11 mouse cellular contexts compared by ENCODE assay signal in genomic region chr9:41153050-41153449, GRCm38 (mm10). TPM values are rescaled to one million over a fixed set of nuclear protein-coding genes. Genes with fewer than 3 reads are reported as not detected.
A peak's percentile ranks its signal among the peaks of the same experiment; 100 is the strongest.
DNase-seq lines count a peak whose midpoint lies in the region; ATAC-seq lines count a peak whose summit lies in the region.
"Had no signal": no experiment of that assay in that cellular context is flagged by ENCODE, and none has a peak within 500 bp of the region (broad histone marks: within the 10 kb centered on the region; RNA-seq: fewer than 3 reads in every experiment).

No protein-coding gene starts in this region.

- peak; percentile 5 for DNase-seq in gastrocnemius, postnatal 25 days
- DNase-seq in gastrocnemius, adult 8-10 months (ENCODE audit: low spot score in 2 of 2), result no peak
- DNase-seq in CD4-positive, CD25-positive, alpha-beta regulatory T cell, adult 2 months (ENCODE audit: low read depth, low spot score), result peak; percentile 41
- peak; percentile 32 for DNase-seq in embryonic facial prominence, embryonic 14.5 days (ENCODE audit: low spot score)
- no peak for DNase-seq in liver, embryonic 13.5 days
- DNase-seq in right cerebral cortex, postnatal 4 days, result no peak
- DNase-seq in layer of hippocampus, adult 18-20 months (ENCODE audit: low spot score in 2 of 2), result no peak
- DNase-seq in adrenal gland, postnatal 25 days, result no peak
- DNase-seq: cerebellum, adult 8-10 months; gastrocnemius, postnatal 14 days had no signal

- H3K4me3 ChIP-seq in embryonic facial prominence, embryonic 14.5 days (ENCODE audit: low read depth, low read length), result no peak overlapping the region
- H3K4me3 ChIP-seq in liver, embryonic 13.5 days (replicated peaks), result no peak overlapping the region
- H3K4me3 ChIP-seq: neural tube, embryonic 12.5 days had no signal

- H3K9me3 ChIP-seq in embryonic facial prominence, embryonic 14.5 days (ENCODE audit: control insufficient read depth, low read length), result no peaks in the 10 kb centered on the region
- H3K9me3 ChIP-seq in liver, embryonic 13.5 days (replicated peaks), result no peaks in the 10 kb centered on the region
- H3K9me3 ChIP-seq: neural tube, embryonic 12.5 days had no signal

- no peak for ATAC-seq in embryonic facial prominence, embryonic 14.5 days (ENCODE audit: low read depth)
- no peak for ATAC-seq in liver, embryonic 13.5 days (ENCODE audit: low read depth)

- no peak overlapping the region for H3K4me2 ChIP-seq in embryonic facial prominence, embryonic 14.5 days (ENCODE audit: low read depth, low read length)
- H3K4me2 ChIP-seq in liver, embryonic 13.5 days, result peak overlapping the region; percentile 15; the same call in 1 of the 2 replicates
- H3K4me2 ChIP-seq: neural tube, embryonic 12.5 days had no signal

- H3K27ac ChIP-seq in embryonic facial prominence, embryonic 14.5 days (replicated peaks; ENCODE audit: low read depth, low read length), result no peak overlapping the region
- H3K27ac ChIP-seq in liver, embryonic 13.5 days, result peak overlapping the region; percentile 62
- H3K27ac ChIP-seq: neural tube, embryonic 12.5 days had no signal

- 0 out of 2 replicates have a peak, but pooled peaks cover 4% of the 10 kb centered on the region for H3K27me3 ChIP-seq in embryonic facial prominence, embryonic 14.5 days (replicated peaks; ENCODE audit: control insufficient read depth, insufficient read depth, low read length)
- H3K27me3 ChIP-seq in liver, embryonic 13.5 days, result peaks cover 26% of the 10 kb centered on the region

- peaks cover 14% of the 10 kb centered on the region for H3K4me1 ChIP-seq in embryonic facial prominence, embryonic 14.5 days (ENCODE audit: control insufficient read depth, insufficient read depth, low read length)
- H3K4me1 ChIP-seq in liver, embryonic 13.5 days (replicated peaks), result peaks cover 60% of the 10 kb centered on the region

- H3K36me3 ChIP-seq in embryonic facial prominence, embryonic 14.5 days (ENCODE audit: control insufficient read depth, insufficient read depth, low read length), result no peaks in the 10 kb centered on the region
- H3K36me3 ChIP-seq in liver, embryonic 13.5 days, result no peaks in the 10 kb centered on the region
- H3K36me3 ChIP-seq: neural tube, embryonic 12.5 days had no signal

- WGBS in embryonic facial prominence, embryonic 14.5 days, result 27% methylated on average over 5 of the region's 5 CpGs
- WGBS in liver, embryonic 13.5 days (ENCODE audit: insufficient replicate concordance), result 19% methylated on average over 5 of the region's 5 CpGs

- H3K9ac ChIP-seq in embryonic facial prominence, embryonic 14.5 days (ENCODE audit: low read depth, low read length), result no peak overlapping the region
- 0 out of 2 replicates have a peak overlapping the region, but pooled peaks have one; percentile 33 for H3K9ac ChIP-seq in liver, embryonic 13.5 days
- H3K9ac ChIP-seq: neural tube, embryonic 12.5 days had no signal

RNA-seq across cellular contexts. Expression of gene Ubash3b, which starts 8.4 kb away (rescaled TPM):
- total RNA-seq in gastrocnemius, postnatal 25 days (2021), result 1 to 10 TPM in 1 of 2 experiments, under 1 TPM in 1; 0.38 to 1.3 TPM
- under 1 TPM in 3 of 4 experiments, not detected in 1; 0.17 to 0.34 (median 0.27) TPM for total RNA-seq in gastrocnemius, adult 8-10 months (2022)
- 10.5 and 12.1 TPM in 2 replicates for polyA plus RNA-seq in embryonic facial prominence, embryonic 14.5 days (2014; fragmentation: Nextera tagmentation; extraction: Ambion mirVana)
- 6.7 and 7.9 TPM in 2 replicates for polyA plus RNA-seq in liver, embryonic 13.5 days (2015; fragmentation: Nextera tagmentation; extraction: Ambion mirVana)
- total RNA-seq in layer of hippocampus, adult 18-20 months (2021), result 10 to 100 TPM; 27.6 to 28.4 TPM
- total RNA-seq in adrenal gland, postnatal 25 days (2021), result 1.2 and 2.1 TPM in 2 replicates

Comparison
In these comparisons a context has a peak if more than half of its experiments do, and no peak if none do; other contexts are left out.
1. DNase-seq: peak in gastrocnemius, postnatal 25 days (single experiment), CD4-positive, CD25-positive, alpha-beta regulatory T cell, adult 2 months (single experiment) and embryonic facial prominence, embryonic 14.5 days (single experiment); none in gastrocnemius, adult 8-10 months (0 of 2), liver, embryonic 13.5 days (single experiment), right cerebral cortex, postnatal 4 days (single experiment), layer of hippocampus, adult 18-20 months (0 of 2) and adrenal gland, postnatal 25 days (single experiment).